Mouse (Mus musculus) gastrocnemius, postnatal 4 days (tissue): ENCODE data around the gene Cldn19. TPM values are rescaled to one million over a fixed set of nuclear protein-coding genes. Genes with fewer than 3 reads are reported as not detected.

Source experiments
- DNase-seq, 2 experiments: peaks; one replicate each; pipeline ENCODE4 v3.0.0; 2021 to 2022; ENCODE audit warnings: low spot score in 2 of 2, mixed read lengths in 2 of 2
- total RNA-seq, 2 experiments: library from RNA; stranded (reverse); gene quantifications; 2 replicates each; pipeline ENCODE4 v1.2.3; 2021

Cldn19 gene
- total RNA-seq, 2 experiments from 2014 or later = 15.4 to 19.0 TPM

DNA sequence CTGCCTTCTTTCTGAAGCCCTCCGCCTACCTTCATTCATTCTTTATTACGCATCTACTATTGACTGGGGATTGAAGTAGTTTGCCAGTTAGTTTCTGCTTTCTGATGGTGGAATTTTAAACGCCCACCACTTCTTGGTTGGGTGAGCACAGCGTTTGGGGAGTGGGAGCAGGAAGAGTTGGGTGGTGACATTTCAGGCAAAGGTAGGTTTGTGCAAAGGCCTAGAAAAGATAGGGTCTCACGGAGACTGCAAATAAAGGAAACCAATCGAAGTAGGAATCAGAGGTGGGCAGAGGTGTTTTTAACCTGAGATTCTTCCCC is 39.9 kb downstream of the Cldn19 start:
- no peak for DNase-seq

DNA sequence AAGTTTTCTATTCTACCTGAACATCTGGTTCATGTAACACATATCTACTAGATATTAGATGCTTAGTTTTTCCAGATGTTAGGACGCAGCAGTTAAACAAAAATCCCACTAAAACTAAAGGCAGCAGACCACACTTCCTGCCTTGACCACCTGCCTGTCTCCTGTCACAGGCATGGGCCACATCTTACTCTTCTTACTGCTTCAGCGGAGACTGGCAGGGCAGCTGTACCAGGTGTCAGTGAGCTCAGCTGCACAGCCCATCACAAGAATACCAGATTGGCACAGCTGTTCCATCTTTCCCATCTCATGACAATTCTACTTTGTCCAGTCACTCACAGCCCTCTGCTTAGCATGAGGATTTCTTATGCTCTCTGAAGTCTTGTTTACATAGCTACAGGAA is 42.1 kb downstream of the Cldn19 start:
- no peak for DNase-seq

DNA sequence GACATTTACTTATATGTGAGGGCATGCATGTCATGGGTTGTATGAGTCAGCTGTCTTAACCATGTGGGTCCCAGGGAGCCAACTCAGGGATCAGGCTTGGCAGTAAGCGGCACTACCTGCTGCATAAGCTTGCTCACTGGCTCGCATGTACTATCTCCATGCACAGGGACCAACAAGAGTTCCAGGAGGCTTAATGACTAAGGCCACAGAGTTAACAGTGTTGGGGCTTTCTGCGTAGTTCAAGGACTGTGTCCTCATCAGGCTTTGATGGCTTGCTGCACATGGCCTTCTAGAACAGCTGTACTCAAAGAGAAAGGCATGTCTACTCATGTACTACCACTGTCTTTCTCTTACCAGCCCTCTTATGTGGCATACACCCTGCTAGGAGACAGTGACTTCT is 45.5 kb downstream of the Cldn19 start:
- no peak for DNase-seq

DNA sequence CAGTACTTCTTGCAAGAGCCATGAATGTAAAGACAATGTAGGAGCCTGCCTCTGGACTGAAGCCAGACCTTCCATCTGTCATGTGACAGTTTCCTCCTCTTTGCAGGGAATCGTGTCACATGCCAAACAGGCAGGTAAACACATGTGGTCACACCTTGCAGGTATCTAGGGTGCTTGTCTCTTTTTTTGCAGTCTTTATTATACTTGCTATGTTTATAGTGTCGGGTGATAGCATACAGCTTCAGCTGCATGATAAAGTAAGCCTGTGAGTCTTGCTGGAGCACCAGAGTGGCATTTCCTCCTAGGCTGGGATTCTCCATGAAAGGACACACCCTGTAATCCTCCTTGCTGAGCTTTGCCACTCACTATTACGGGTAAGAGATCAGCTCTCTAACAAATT is 46.6 kb downstream of the Cldn19 start:
- DNase-seq = no peak

DNA sequence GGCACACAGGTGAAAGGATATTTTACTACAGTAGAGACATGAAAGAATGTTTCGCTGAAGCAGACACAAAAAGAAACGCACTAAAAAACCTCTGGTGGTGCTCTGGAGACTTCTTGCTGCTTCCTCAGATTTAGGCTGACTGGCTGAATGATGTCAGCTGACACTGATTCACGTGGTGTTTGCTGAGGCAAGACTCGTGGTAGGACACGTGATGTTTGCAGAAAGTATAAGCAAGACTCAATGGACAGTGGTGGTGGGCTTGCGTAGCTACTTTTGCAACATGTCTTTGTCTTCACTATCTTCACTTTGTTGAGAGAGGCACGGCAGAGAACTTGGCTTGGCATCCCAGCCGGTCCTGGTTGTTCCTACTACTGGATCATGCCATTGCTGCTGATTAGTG is 48.1 kb downstream of the Cldn19 start:
- DNase-seq = no peak

DNA sequence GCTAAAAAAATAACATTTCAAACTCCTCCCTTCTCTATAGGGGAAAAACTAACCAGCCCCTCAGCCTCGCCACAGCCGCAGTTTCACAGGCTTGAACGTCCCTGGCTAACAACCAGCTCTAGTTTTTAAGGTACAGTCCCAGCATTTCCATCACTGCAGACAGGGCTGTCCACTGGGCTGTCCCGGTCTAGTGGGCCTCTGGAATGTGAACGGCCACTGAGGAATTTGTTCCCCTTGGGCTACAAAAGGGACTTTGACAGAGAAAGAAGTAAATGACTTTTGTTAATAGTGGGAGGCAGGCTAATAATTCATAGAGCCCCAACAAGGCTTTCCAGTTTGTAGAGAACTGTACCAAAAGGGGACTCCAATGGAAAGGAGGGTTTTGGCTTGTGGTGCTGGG is 50.2 kb downstream of the Cldn19 start:
- DNase-seq = no peak

Other genes starting within 250 kb of the Cldn19 start
- gene Slc2a1, start 146.7 kb upstream of the Cldn19 start, total RNA-seq = 1 to 10 TPM; 5.8 to 7.0 TPM
- 1 to 10 TPM; 8.0 to 9.5 TPM for gene Zfp691, start 81.2 kb upstream of the Cldn19 start, total RNA-seq
- gene Ermap, start 65.4 kb upstream of the Cldn19 start, total RNA-seq = 1 to 10 TPM in 1 of 2 experiments, under 1 TPM in 1; 0.54 to 1.9 TPM
- 10 to 100 TPM; 61.1 to 64.6 TPM for gene Svbp, start 60.1 kb upstream of the Cldn19 start, total RNA-seq
- gene Tmem269, start 37.2 kb upstream of the Cldn19 start, total RNA-seq = not detected
- gene AU022252, start 22.7 kb upstream of the Cldn19 start, total RNA-seq = 10 to 100 TPM; 21.2 to 21.3 TPM
- gene P3h1, start 22.5 kb upstream of the Cldn19 start, total RNA-seq = 10 to 100 TPM; 45.6 to 49.3 TPM
- 100 to 1,000 TPM; 605 to 611 TPM for gene Ybx1, start 39.2 kb downstream of the Cldn19 start, total RNA-seq
- gene Ppih, start 65.1 kb downstream of the Cldn19 start, total RNA-seq = 10 to 100 TPM; 18.0 to 21.9 TPM
- under 1 TPM; 0.44 to 0.61 TPM for gene Ccdc30, start 160.1 kb downstream of the Cldn19 start, total RNA-seq
- 1 to 10 TPM; 5.7 to 6.0 TPM for gene Ppcs, start 167.0 kb downstream of the Cldn19 start, total RNA-seq
- not detected for gene Zmynd12, start 167.4 kb downstream of the Cldn19 start, total RNA-seq
- 1 to 10 TPM in 1 of 2 experiments, under 1 TPM in 1; 0.59 to 1.2 TPM for gene Rimkla, start 237.2 kb downstream of the Cldn19 start, total RNA-seq